Mouse (Mus musculus) MEL (cell line): Measurements from ENCODE around the gene Klrb1a. TPM values are rescaled to one million over a fixed set of nuclear protein-coding genes. Genes with fewer than 3 reads are reported as not detected.
"Not testable (repeated sequence)": the region's sequence is repeated elsewhere in the genome, so short reads cannot be mapped to it uniquely, and the experiment has no call there.

ENCODE experiments used
- DNase-seq: peaks from one replicate; pipeline ENCODE4 v3.0.0; 2011; ENCODE audit warnings: low read depth, low spot score
- H3K27ac ChIP-seq: 2 replicates; pipeline ENCODE4 v1.5.1; 2012; ENCODE audit warnings: low read depth, mild to moderate bottlenecking, control low read depth, low read length, moderate library complexity; ENCODE audit not compliant: control insufficient read depth
- H3K27me3 ChIP-seq, 2 experiments: fragments of 150-350 bp in 1 of 2; sonication (generic) in 1 of 2; 2 replicates each; pipeline ENCODE4 v1.6.1; 2012; ENCODE audit warnings: low read length in 2 of 2, mild to moderate bottlenecking in 2 of 2, improper control_type of control experiment in 1 of 2, moderate library complexity in 1 of 2; ENCODE audit not compliant: insufficient read depth in 2 of 2, control insufficient read depth in 1 of 2
- H3K36me3 ChIP-seq, 2 experiments: 2 replicates each; pipeline ENCODE4 v1.6.1; 2012 to 2014; ENCODE audit warnings: low read length in 2 of 2, improper control_type of control experiment in 1 of 2, inconsistent platforms in 1 of 2, mild to moderate bottlenecking in 1 of 2; ENCODE audit not compliant: insufficient read depth in 2 of 2, control insufficient read depth in 1 of 2
- H3K4me1 ChIP-seq, 2 experiments: fragments of 150-350 bp in 1 of 2; sonication (generic) in 1 of 2; 2 replicates each; pipeline ENCODE4 v1.6.1; 2012; ENCODE audit warnings: low read length in 2 of 2, improper control_type of control experiment in 1 of 2, mild to moderate bottlenecking in 1 of 2; ENCODE audit not compliant: insufficient read depth in 2 of 2, control insufficient read depth in 1 of 2
- H3K4me3 ChIP-seq, 2 experiments: fragments of 150-350 bp in 1 of 2; sonication (generic) in 1 of 2; 2 replicates each; pipeline ENCODE4 v1.5.1; 2012; ENCODE audit warnings: low read depth in 2 of 2, low read length in 2 of 2, mild to moderate bottlenecking in 2 of 2, moderate library complexity in 2 of 2, control low read depth in 1 of 2, improper control_type of control experiment in 1 of 2; ENCODE audit not compliant: control insufficient read depth in 1 of 2, insufficient read depth in 1 of 2
- H3K79me2 ChIP-seq: 2 replicates; pipeline ENCODE4 v1.6.1; 2012; ENCODE audit warnings: mild to moderate bottlenecking, low read length, moderate library complexity; ENCODE audit not compliant: control insufficient read depth, poor library complexity, insufficient read depth
- H3K9ac ChIP-seq: 2 replicates; pipeline ENCODE4 v1.6.1; 2012; ENCODE audit warnings: low read depth, mild to moderate bottlenecking, control low read depth, low read length, moderate library complexity; ENCODE audit not compliant: control insufficient read depth, poor library complexity, severe bottlenecking
- H3K9me3 ChIP-seq: fragments of 150-350 bp; sonication (generic); replicated peaks from 2 replicates; pipeline ENCODE4 v1.6.1; 2012; ENCODE audit warnings: mild to moderate bottlenecking, low read length, improper control_type of control experiment, moderate library complexity; ENCODE audit not compliant: insufficient read depth
- CHD2 ChIP-seq: IDR thresholded peaks from 2 replicates; pipeline ENCODE4 v1.6.1; 2011; ENCODE audit warnings: low read length, improper control_type of control experiment
- CTCF ChIP-seq, 3 experiments: IDR thresholded peaks in 2 of 3; conservative IDR thresholded peaks in 1 of 3; 2 replicates each; pipeline ENCODE4 v1.5.1; 2011 to 2012; ENCODE audit warnings: low read length in 3 of 3, low read depth in 2 of 3, mild to moderate bottlenecking in 2 of 3, improper control_type of control experiment in 1 of 3, inconsistent platforms in 1 of 3, mixed read lengths in 1 of 3, moderate library complexity in 1 of 3; ENCODE audit not compliant: control insufficient read depth in 1 of 3, insufficient read depth in 1 of 3, poor library complexity in 1 of 3, severe bottlenecking in 1 of 3
- E2F4 ChIP-seq: IDR thresholded peaks from 2 replicates; pipeline ENCODE4 v1.6.1; 2011; ENCODE audit warnings: low read depth, low read length, improper control_type of control experiment, borderline replicate concordance
- EP300 ChIP-seq, 2 experiments: IDR thresholded peaks; 2 replicates each; pipeline ENCODE4 v1.6.1; 2011; ENCODE audit warnings: improper control_type of control experiment in 2 of 2, low read length in 2 of 2, low read depth in 1 of 2, mild to moderate bottlenecking in 1 of 2
- GATA1 ChIP-seq: IDR thresholded peaks from 2 replicates; pipeline ENCODE4 v1.6.1; 2011; ENCODE audit warnings: low read depth, low read length, improper control_type of control experiment
- HCFC1 ChIP-seq: IDR thresholded peaks from 2 replicates; pipeline ENCODE4 v1.6.1; 2012; ENCODE audit warnings: low read depth, mild to moderate bottlenecking, inconsistent platforms, low read length, improper control_type of control experiment, moderate library complexity
- KAT2A ChIP-seq: conservative IDR thresholded peaks from 2 replicates; pipeline ENCODE4 v1.6.1; 2012; ENCODE audit warnings: low read depth, low read length, improper control_type of control experiment, inconsistent platforms
- MAFK ChIP-seq: IDR thresholded peaks from 2 replicates; pipeline ENCODE4 v1.6.1; 2011; ENCODE audit warnings: low read depth, mild to moderate bottlenecking, low read length, improper control_type of control experiment, borderline replicate concordance
- MAX ChIP-seq: IDR thresholded peaks from 2 replicates; pipeline ENCODE4 v1.6.1; 2011; ENCODE audit warnings: low read length, improper control_type of control experiment
- MAZ ChIP-seq: IDR thresholded peaks from 2 replicates; pipeline ENCODE4 v1.6.1; 2012; ENCODE audit warnings: low read depth, mild to moderate bottlenecking, inconsistent platforms, low read length, improper control_type of control experiment
- MYB ChIP-seq: IDR thresholded peaks from 2 replicates; pipeline ENCODE4 v1.6.1; 2011; ENCODE audit warnings: mild to moderate bottlenecking, low read depth, low read length, improper control_type of control experiment
- MYC ChIP-seq: IDR thresholded peaks from 2 replicates; pipeline ENCODE4 v1.6.1; 2011; ENCODE audit warnings: low read depth, mild to moderate bottlenecking, low read length, improper control_type of control experiment, moderate library complexity
- NELFE ChIP-seq: IDR thresholded peaks from 2 replicates; pipeline ENCODE4 v1.6.1; 2011; ENCODE audit warnings: low read depth, low read length, improper control_type of control experiment
- NRF1 ChIP-seq: IDR thresholded peaks from 2 replicates; pipeline ENCODE4 v1.6.1; 2014; ENCODE audit warnings: low read depth, mild to moderate bottlenecking, inconsistent platforms, low read length, improper control_type of control experiment, moderate library complexity; ENCODE audit not compliant: poor library complexity, insufficient read depth, severe bottlenecking
- POLR2A ChIP-seq, 2 experiments: IDR thresholded peaks; 2 replicates each; pipeline ENCODE4 v1.6.1; 2011 to 2012; ENCODE audit warnings: low read length in 2 of 2, mild to moderate bottlenecking in 2 of 2, control low read depth in 1 of 2, improper control_type of control experiment in 1 of 2, low read depth in 1 of 2, moderate library complexity in 1 of 2; ENCODE audit not compliant: control insufficient read depth in 1 of 2, insufficient read depth in 1 of 2, poor library complexity in 1 of 2
- POLR2AphosphoS2 ChIP-seq: IDR thresholded peaks from 2 replicates; pipeline ENCODE4 v1.6.1; 2011; ENCODE audit warnings: low read length, improper control_type of control experiment
- POLR2AphosphoS5 ChIP-seq: IDR thresholded peaks from 2 replicates; pipeline ENCODE4 v1.6.1; 2012; ENCODE audit warnings: low read depth, borderline replicate concordance, mild to moderate bottlenecking, inconsistent platforms, low read length, moderate library complexity, mixed read lengths
- RAD21 ChIP-seq: IDR thresholded peaks from 2 replicates; pipeline ENCODE4 v1.6.1; 2011; ENCODE audit warnings: mild to moderate bottlenecking, low read depth, low read length, improper control_type of control experiment
- RCOR1 ChIP-seq: IDR thresholded peaks from 2 replicates; pipeline ENCODE4 v1.6.1; 2012; ENCODE audit warnings: low read depth, mild to moderate bottlenecking, inconsistent platforms, low read length, improper control_type of control experiment
- SMC3 ChIP-seq: IDR thresholded peaks from 2 replicates; pipeline ENCODE4 v1.6.1; 2011; ENCODE audit warnings: low read depth, low read length, improper control_type of control experiment
- TAL1 ChIP-seq: IDR thresholded peaks from 2 replicates; pipeline ENCODE4 v1.6.1; 2012; ENCODE audit warnings: mild to moderate bottlenecking, inconsistent platforms, low read length, moderate library complexity, mixed read lengths
- TBP ChIP-seq: IDR thresholded peaks from 2 replicates; pipeline ENCODE4 v1.8.0; 2011; ENCODE audit warnings: low read depth, low read length, improper control_type of control experiment
- TCF12 ChIP-seq: IDR thresholded peaks from 2 replicates; pipeline ENCODE4 v1.6.1; 2014; ENCODE audit warnings: low read depth, mild to moderate bottlenecking, inconsistent platforms, low read length, improper control_type of control experiment, moderate library complexity
- UBTF ChIP-seq: IDR thresholded peaks from 2 replicates; pipeline ENCODE4 v1.6.1; 2012; ENCODE audit warnings: low read depth, mild to moderate bottlenecking, inconsistent platforms, low read length, improper control_type of control experiment, moderate library complexity, borderline replicate concordance; ENCODE audit not compliant: insufficient read depth
- USF1 ChIP-seq: IDR thresholded peaks from 2 replicates; pipeline ENCODE4 v1.6.1; 2014; ENCODE audit warnings: low read depth, mild to moderate bottlenecking, inconsistent platforms, low read length, improper control_type of control experiment, moderate library complexity
- USF2 ChIP-seq, 2 experiments: IDR thresholded peaks; 2 replicates each; pipeline ENCODE4 v1.6.1; 2011 to 2012; ENCODE audit warnings: improper control_type of control experiment in 2 of 2, low read length in 2 of 2, borderline replicate concordance in 1 of 2, inconsistent platforms in 1 of 2, low read depth in 1 of 2, mild to moderate bottlenecking in 1 of 2; ENCODE audit not compliant: insufficient read depth in 1 of 2
- ZC3H11A ChIP-seq: IDR thresholded peaks from 2 replicates; pipeline ENCODE4 v1.6.1; 2012; ENCODE audit warnings: low read depth, mild to moderate bottlenecking, inconsistent platforms, low read length, improper control_type of control experiment
- ZKSCAN1 ChIP-seq: IDR thresholded peaks from 2 replicates; pipeline ENCODE4 v1.6.1; 2012; ENCODE audit warnings: low read depth, mild to moderate bottlenecking, inconsistent platforms, low read length, improper control_type of control experiment, moderate library complexity
- ZNF384 ChIP-seq: IDR thresholded peaks from 2 replicates; pipeline ENCODE4 v1.6.1; 2012; ENCODE audit warnings: low read depth, mild to moderate bottlenecking, inconsistent platforms, low read length, improper control_type of control experiment
- polyA plus RNA-seq, 2 experiments: library from polyadenylated mRNA; stranded (reverse) in 1 of 2; unstranded in 1 of 2; fragments of >175 nt in 1 of 2; fragments of >200 nt in 1 of 2; gene quantifications; 2 replicates each; pipeline versions ENCODE4 v1.2.1 to v1.2.4; 2012; ENCODE audit warnings: low replicate concordance in 2 of 2, low read depth in 1 of 2; ENCODE audit not compliant: insufficient read length in 2 of 2, insufficient read depth in 1 of 2, missing spikeins in 1 of 2
- total RNA-seq: library from RNA; depleted of rRNA; stranded (reverse); fragments of 300-350 nt; gene quantifications from 2 replicates; pipeline ENCODE4 v1.2.3, GENCODE M21; 2012

Gene Klrb1a
- total and polyA plus RNA-seq, 3 experiments = not detected

GRCm38 (mm10) chr6:128650187-128650586 lies 26.9 kb upstream of the Klrb1a start:
- DNase-seq = no peak
- Histone ChIP-seq H3K27me3 (no peaks in the 10 kb centered on the region), H3K9me3 (no peaks in the 10 kb centered on the region), H3K4me1 (no peaks in the 10 kb centered on the region), H3K9ac (no peak overlapping the region), H3K4me3 (no peak overlapping the region), H3K27ac (no peak overlapping the region), H3K79me2 (no peaks in the 10 kb centered on the region), H3K36me3 (no peaks in the 10 kb centered on the region)
- no peak for TF ChIP-seq CHD2
- TF ChIP-seq CTCF (IDR thresholded peaks at IDR 0.05 in 2 of 3, conservative IDR thresholded peaks at IDR 0.05 in 1 of 3; ENCODE audit: control insufficient read depth in 1 of 3, insufficient read depth in 1 of 3, low read depth in 2 of 3, low read length in 3 of 3, poor library complexity in 1 of 3, severe bottlenecking in 1 of 3) = no peak
- TF ChIP-seq ZC3H11A = no peak
- TF ChIP-seq NELFE = no peak
- TF ChIP-seq TBP = no peak
- TF ChIP-seq ZKSCAN1 = no peak
- TF ChIP-seq EP300 (IDR thresholded peaks at IDR 0.05; ENCODE audit: low read depth in 1 of 2, low read length in 2 of 2) = no peak
- no peak for TF ChIP-seq USF2 (IDR thresholded peaks at IDR 0.05; ENCODE audit: borderline replicate concordance in 1 of 2, insufficient read depth in 1 of 2, low read depth in 1 of 2, low read length in 2 of 2)
- TF ChIP-seq TCF12 = no peak
- no peak for TF ChIP-seq MAFK
- no peak for TF ChIP-seq UBTF
- TF ChIP-seq RAD21 = no peak
- no peak for TF ChIP-seq MAX
- TF ChIP-seq E2F4 = no peak
- no peak for TF ChIP-seq MYC
- TF ChIP-seq POLR2A (IDR thresholded peaks at IDR 0.05; ENCODE audit: control insufficient read depth in 1 of 2, insufficient read depth in 1 of 2, low read depth in 1 of 2, low read length in 2 of 2, poor library complexity in 1 of 2) = no peak

- Histone ChIP-seq H3K9me3 (no peaks in the 10 kb centered on the region), H3K79me2 (no peaks in the 10 kb centered on the region), H3K36me3 (no peaks in the 10 kb centered on the region)
Measured at GRCm38 (mm10) chr6:128649681-128650080, 26.3 kb upstream of the Klrb1a start.

GRCm38 (mm10) chr6:128645708-128646107 lies 22.4 kb upstream of the Klrb1a start:
- not testable (repeated sequence) for H3K9me3 ChIP-seq, H3K4me3 ChIP-seq, H3K27ac ChIP-seq, H3K4me1 ChIP-seq, H3K9ac ChIP-seq, H3K36me3 ChIP-seq, DNase-seq, H3K79me2 ChIP-seq, H3K27me3 ChIP-seq

More at GRCm38 (mm10) chr6:128649681-128650080, 26.3 kb upstream of the Klrb1a start:
- Histone ChIP-seq H3K9ac (no peak overlapping the region), H3K27ac (no peak overlapping the region), H3K27me3 (no peaks in the 10 kb centered on the region), H3K4me3 (no peak overlapping the region), H3K4me1 (no peaks in the 10 kb centered on the region)
- TF ChIP-seq POLR2A (IDR thresholded peaks at IDR 0.05; ENCODE audit: control insufficient read depth in 1 of 2, insufficient read depth in 1 of 2, low read depth in 1 of 2, low read length in 2 of 2, poor library complexity in 1 of 2) (no peak), ZNF384 (no peak), MYB (no peak), HCFC1 (no peak), KAT2A (no peak), NRF1 (no peak), USF1 (no peak), GATA1 (no peak), POLR2AphosphoS2 (no peak), MAZ (no peak), RAD21 (no peak), TAL1 (no peak), POLR2AphosphoS5 (no peak), SMC3 (no peak), TBP (no peak), RCOR1 (no peak)
- no peak for DNase-seq
